Mouse (Mus musculus) heart, adult 9 months (tissue): Measurements from ENCODE around the gene N4bp2l1.

ENCODE experiments used
- DNase-seq, 2 experiments: peaks; one replicate each; pipeline ENCODE4 v3.0.0; 2022; ENCODE audit warnings: low spot score in 2 of 2

The N4bp2l1 gene

GRCm38 (mm10) chr5:150564426-150564825 is 32.6 kb downstream of the N4bp2l1 start:
- DNase-seq: no peak

GRCm38 (mm10) chr5:150561783-150562182 is 35.2 kb downstream of the N4bp2l1 start:
- DNase-seq: no peak

- no peak for DNase-seq
Observed at GRCm38 (mm10) chr5:150561376-150561775, 35.6 kb downstream of the N4bp2l1 start.

GRCm38 (mm10) chr5:150560851-150561250 is 36.1 kb downstream of the N4bp2l1 start:
- no peak for DNase-seq

- DNase-seq: no peak
Observed at GRCm38 (mm10) chr5:150559519-150560103, 37.4 kb downstream of the N4bp2l1 start.

- DNase-seq: no peak
Observed at GRCm38 (mm10) chr5:150551637-150552036, 45.4 kb downstream of the N4bp2l1 start.

GRCm38 (mm10) chr5:150543184-150543583 is 53.8 kb downstream of the N4bp2l1 start:
- no peak for DNase-seq

- no peak for DNase-seq
Observed at GRCm38 (mm10) chr5:150541302-150541701, 55.7 kb downstream of the N4bp2l1 start.

GRCm38 (mm10) chr5:150525239-150525638 is 71.7 kb downstream of the N4bp2l1 start:
- no peak for DNase-seq

GRCm38 (mm10) chr5:150522867-150523234 is 74.1 kb downstream of the N4bp2l1 start:
- DNase-seq: no peak

- DNase-seq: peak; percentile 77 to 85
Observed at GRCm38 (mm10) chr5:150521937-150522866, 74.8 kb downstream of the N4bp2l1 start, which contains the start of gene Brca2. Brca2 (plus strand) TSS chr5:150522630.
